Mouse (Mus musculus) hindbrain, embryonic 16.5 days (tissue): ENCODE measurements at regions not wholly inside any gene's neighbourhood (a gene's known extent, or its start where the extent isn't known, plus 50 kb on each side); places are given as distances from the start of the nearest gene placed in this dataset.
A peak's percentile ranks its signal among the peaks of the same experiment; 100 is the strongest.

ENCODE experiments used
- ATAC-seq: fragments of 200-750 bp; cut with Nextera tagmentation; 2 replicates; pipeline ENCODE4 v1.8.0; 2017; ENCODE audit warnings: moderate TSS enrichment, moderate library complexity
- H3K27ac ChIP-seq: fragments of 300-500 bp; sonication (generic); 2 replicates; pipeline ENCODE4 v1.5.1; 2014; ENCODE audit warnings: low read depth, mild to moderate bottlenecking, control low read depth, low read length, moderate library complexity
- H3K27me3 ChIP-seq: fragments of 300-500 bp; sonication (generic); replicated peaks from 2 replicates; pipeline ENCODE4 v1.6.1; 2014; ENCODE audit warnings: low read length; ENCODE audit not compliant: control insufficient read depth, insufficient read depth
- H3K36me3 ChIP-seq: fragments of 300-500 bp; sonication (generic); 2 replicates; pipeline ENCODE4 v1.6.1; 2014; ENCODE audit warnings: mild to moderate bottlenecking, low read length, moderate library complexity, mixed read lengths; ENCODE audit not compliant: control insufficient read depth, insufficient read depth
- H3K4me1 ChIP-seq: fragments of 300-500 bp; sonication (generic); 2 replicates; pipeline ENCODE4 v1.6.1; 2014; ENCODE audit warnings: low read depth, low read length; ENCODE audit not compliant: control insufficient read depth, insufficient read depth
- H3K4me2 ChIP-seq: fragments of 300-500 bp; sonication (generic); 2 replicates; pipeline ENCODE4 v1.6.1; 2014; ENCODE audit warnings: mild to moderate bottlenecking, low read length, control low read depth, moderate library complexity
- H3K4me3 ChIP-seq: fragments of 300-500 bp; sonication (generic); 2 replicates; pipeline ENCODE4 v1.5.1; 2014; ENCODE audit warnings: mild to moderate bottlenecking, low read length, control low read depth, moderate library complexity
- H3K9ac ChIP-seq: fragments of 300-500 bp; sonication (generic); 2 replicates; pipeline ENCODE4 v1.6.1; 2014; ENCODE audit warnings: low read depth, mild to moderate bottlenecking, control low read depth, low read length, moderate library complexity
- H3K9me3 ChIP-seq: fragments of 300-500 bp; sonication (generic); 2 replicates; pipeline ENCODE4 v1.6.1; 2014; ENCODE audit warnings: mild to moderate bottlenecking, low read length, moderate library complexity; ENCODE audit not compliant: control insufficient read depth
- whole genome bisulfite sequencing: fragments of 180-500 bp; shearing (Covaris S2); extraction: QIAGEN DNeasy Blood & Tissue Kit; methylation state at CpG from one replicate; pipeline ENCODE4 v1.1.7; 2014; 5-methylcytosine and 5-hydroxymethylcytosine counted together

DNA sequence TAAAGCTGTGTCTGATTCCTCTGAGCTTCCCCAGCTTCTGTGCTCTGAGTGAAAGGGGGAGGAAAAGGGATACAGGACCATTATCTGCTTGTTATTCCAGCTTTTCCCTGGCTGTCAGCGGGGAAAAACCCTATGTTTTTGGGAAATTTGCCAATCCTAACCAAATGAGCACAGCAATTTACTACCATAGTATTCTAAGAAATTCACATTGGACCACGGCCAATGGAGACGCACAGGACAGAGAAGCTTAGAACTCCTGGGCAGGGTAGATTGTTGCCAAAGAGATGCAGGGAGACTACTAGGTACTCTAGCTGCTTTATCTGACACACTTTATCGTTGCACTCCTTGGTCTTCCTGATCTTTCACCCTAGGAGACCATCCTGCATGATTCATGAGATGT, 303.2 kb downstream of the Olfm3 start:
- Histone ChIP-seq H3K4me2 (no peak overlapping the region), H3K9me3 (no peaks in the 10 kb centered on the region), H3K4me3 (no peak overlapping the region), H3K36me3 (no peaks in the 10 kb centered on the region), H3K9ac (no peak overlapping the region), H3K27ac (no peak overlapping the region), H3K27me3 (no peaks in the 10 kb centered on the region), H3K4me1 (no peaks in the 10 kb centered on the region)
- WGBS: 54% methylated on average over 4 of the region's 4 CpGs
- 0 out of 2 replicates have a peak, but pooled peaks have one; percentile 34 for ATAC-seq

DNA sequence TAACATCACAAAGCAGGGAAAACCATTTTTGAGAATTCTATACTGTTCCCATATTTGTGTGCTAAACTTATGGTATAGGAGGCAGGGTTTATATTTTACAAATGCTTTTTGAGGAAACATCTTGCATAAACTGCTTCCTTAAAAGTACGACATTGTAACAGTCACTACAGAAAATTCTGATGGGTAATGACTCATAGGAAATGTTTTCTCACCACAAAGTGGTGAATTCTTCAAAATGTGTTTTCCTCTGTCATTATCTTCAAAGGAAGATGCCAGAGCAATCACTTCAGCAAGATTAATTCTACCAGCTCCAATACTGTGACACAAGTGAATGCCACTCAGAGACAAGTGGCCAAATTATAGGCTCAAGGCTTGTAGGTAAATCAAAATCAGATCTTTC, 308.0 kb downstream of the Olfm3 start:
- no peaks in the 10 kb centered on the region for H3K27me3 ChIP-seq
- no peaks in the 10 kb centered on the region for H3K9me3 ChIP-seq
- H3K4me3 ChIP-seq: no peak overlapping the region
- no peak for ATAC-seq
- no peak overlapping the region for H3K9ac ChIP-seq
- WGBS: 86% methylated on average over 1 of the region's 1 CpGs
- no peaks in the 10 kb centered on the region for H3K4me1 ChIP-seq
- no peak overlapping the region for H3K4me2 ChIP-seq
- no peak overlapping the region for H3K27ac ChIP-seq
- H3K36me3 ChIP-seq: no peaks in the 10 kb centered on the region

DNA sequence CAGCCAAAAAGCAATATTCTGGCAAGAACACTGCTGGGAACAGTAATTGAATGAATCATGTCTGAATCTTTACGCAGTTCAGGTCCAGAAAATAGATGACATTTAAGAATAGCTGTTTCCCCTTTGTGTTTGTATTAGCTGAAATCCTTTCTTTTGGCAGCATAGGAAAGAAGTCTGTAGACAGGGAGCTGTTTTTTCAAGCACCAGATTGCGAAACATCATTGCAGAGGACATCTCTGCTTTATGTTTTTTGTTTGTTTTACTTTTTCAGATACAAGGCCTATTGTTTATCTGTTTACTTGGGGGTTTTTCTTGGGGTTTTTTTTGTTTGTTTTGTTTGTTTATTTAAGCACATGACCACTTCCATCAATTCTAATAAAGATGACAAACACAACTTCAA, 309.6 kb downstream of the Olfm3 start:
- no peaks in the 10 kb centered on the region for H3K9me3 ChIP-seq
- H3K9ac ChIP-seq: no peak overlapping the region
- H3K27ac ChIP-seq: no peak overlapping the region
- no peaks in the 10 kb centered on the region for H3K36me3 ChIP-seq
- ATAC-seq: no peak
- H3K4me1 ChIP-seq: no peaks in the 10 kb centered on the region
- H3K4me3 ChIP-seq: no peak overlapping the region
- no peaks in the 10 kb centered on the region for H3K27me3 ChIP-seq
- no peak overlapping the region for H3K4me2 ChIP-seq
- 45% methylated on average over 2 of the region's 2 CpGs for WGBS

DNA sequence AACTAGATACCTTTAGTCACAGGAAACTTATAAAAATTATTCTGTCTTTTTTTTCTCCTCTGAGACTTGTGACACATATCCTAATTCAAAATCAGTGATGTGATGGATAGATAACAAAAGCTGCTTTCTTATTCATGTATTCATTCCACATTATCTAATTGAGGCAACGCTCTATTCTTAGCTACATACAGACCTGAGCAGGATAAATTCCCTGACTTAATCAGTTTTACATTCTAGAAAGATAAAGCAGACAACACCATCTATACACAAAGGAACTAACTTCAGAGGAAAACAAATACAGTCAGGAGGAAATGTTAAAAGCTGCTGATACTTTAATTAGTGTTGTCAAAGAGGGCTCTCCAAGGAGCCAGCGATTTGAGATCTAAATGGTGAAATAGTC, 336.6 kb downstream of the Olfm3 start:
- no peak overlapping the region for H3K4me3 ChIP-seq
- no peaks in the 10 kb centered on the region for H3K4me1 ChIP-seq
- H3K9ac ChIP-seq: no peak overlapping the region
- H3K36me3 ChIP-seq: no peaks in the 10 kb centered on the region
- H3K27me3 ChIP-seq: no peaks in the 10 kb centered on the region
- ATAC-seq: no peak
- no peak overlapping the region for H3K27ac ChIP-seq
- H3K4me2 ChIP-seq: no peak overlapping the region
- WGBS: 45% methylated on average over 2 of the region's 2 CpGs
- H3K9me3 ChIP-seq: no peaks in the 10 kb centered on the region

DNA sequence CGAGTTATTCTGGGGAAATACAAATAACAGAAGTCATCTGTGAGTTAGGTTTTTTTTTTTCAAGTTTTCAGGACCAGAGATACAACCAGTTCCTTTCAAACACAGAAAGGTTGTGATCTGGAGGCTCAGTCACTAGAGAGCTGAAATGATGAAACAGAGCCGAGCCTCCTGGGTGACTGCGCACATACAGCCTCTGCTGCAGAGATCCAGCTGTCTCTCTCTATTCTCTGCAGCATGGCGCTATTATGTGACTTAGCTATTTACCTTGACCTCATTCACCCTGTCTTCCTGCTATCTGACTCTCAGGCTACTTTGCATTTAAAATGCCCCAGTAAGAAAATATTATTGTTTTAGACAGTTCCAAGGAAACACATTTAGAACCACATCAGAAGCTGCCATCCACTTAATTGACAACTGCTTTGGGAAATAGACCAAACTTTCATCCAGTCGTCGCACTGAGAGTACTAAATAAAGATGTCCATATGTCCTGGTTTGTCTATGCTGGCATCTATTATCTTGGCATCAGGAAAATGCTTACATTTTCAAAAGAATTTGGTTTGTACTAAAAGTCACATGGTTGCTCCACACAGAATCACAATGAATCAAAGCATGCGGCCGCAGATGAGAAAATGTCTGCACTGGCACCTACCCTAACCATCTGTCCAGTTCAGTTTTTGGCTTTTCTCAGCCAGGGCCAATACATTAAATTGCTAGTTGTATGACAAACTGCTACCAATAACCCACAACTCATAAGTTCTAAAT, 348.9 kb downstream of the Olfm3 start:
- Histone ChIP-seq H3K4me3 (no peak overlapping the region), H3K36me3 (no peaks in the 10 kb centered on the region), H3K9me3 (no peaks in the 10 kb centered on the region), H3K4me2 (no peak overlapping the region), H3K27ac (no peak overlapping the region), H3K9ac (no peak overlapping the region), H3K27me3 (no peaks in the 10 kb centered on the region), H3K4me1 (no peaks in the 10 kb centered on the region)
- ATAC-seq: no peak
- 56% methylated on average over 8 of the region's 8 CpGs for WGBS

DNA sequence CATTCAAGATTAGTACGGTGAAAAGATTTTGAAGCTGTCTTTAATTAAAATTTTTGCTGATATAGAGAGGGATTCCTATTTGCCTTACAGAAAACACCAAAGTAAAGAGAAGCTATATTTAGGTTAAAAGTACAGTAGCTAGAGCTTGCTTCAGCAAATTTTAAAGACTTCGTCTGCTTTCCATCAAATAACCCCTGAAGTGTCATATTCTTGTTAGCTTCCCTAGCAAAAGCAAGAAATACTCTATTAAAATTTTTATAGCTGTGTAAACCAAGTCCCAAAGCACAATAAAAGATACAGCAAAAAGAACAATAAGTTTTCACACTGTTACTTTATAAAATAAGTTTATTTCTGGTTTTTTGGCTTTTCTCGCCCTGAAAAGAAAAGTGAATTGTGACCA, 372.3 kb downstream of the Olfm3 start:
- no peak overlapping the region for H3K4me2 ChIP-seq
- H3K27ac ChIP-seq: no peak overlapping the region
- H3K9ac ChIP-seq: no peak overlapping the region
- H3K4me1 ChIP-seq: no peaks in the 10 kb centered on the region
- no peak for ATAC-seq
- no peaks in the 10 kb centered on the region for H3K36me3 ChIP-seq
- no peak overlapping the region for H3K4me3 ChIP-seq
- H3K9me3 ChIP-seq: no peaks in the 10 kb centered on the region
- WGBS: 82% methylated on average over 3 of the region's 3 CpGs
- no peaks in the 10 kb centered on the region for H3K27me3 ChIP-seq

DNA sequence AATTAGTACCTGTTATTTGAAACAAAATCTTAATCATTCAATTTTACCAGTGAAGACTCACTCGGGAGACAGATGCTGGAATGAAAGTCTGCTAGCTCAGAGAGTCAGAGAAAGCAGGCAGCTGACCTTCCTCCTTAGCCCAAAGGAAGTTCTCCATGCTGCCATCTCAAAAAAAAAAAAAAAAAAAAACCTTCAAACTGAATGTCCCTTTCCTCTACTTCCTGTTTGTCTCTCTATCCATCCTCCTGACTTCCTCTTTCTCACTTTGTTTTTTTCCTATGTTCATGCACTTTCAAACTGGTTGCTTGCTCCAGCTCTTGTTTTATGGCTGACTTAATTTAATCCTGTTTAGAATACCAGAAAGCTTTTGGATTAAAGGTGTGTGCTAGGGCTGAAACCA, 377.4 kb downstream of the Olfm3 start:
- 93% methylated on average over 1 of the region's 1 CpGs for whole genome bisulfite sequencing
- H3K4me2 ChIP-seq: no peak overlapping the region
- no peak for ATAC-seq
- H3K27ac ChIP-seq: no peak overlapping the region
- H3K27me3 ChIP-seq: no peaks in the 10 kb centered on the region
- H3K9ac ChIP-seq: no peak overlapping the region
- no peaks in the 10 kb centered on the region for H3K9me3 ChIP-seq
- H3K4me3 ChIP-seq: no peak overlapping the region
- no peaks in the 10 kb centered on the region for H3K36me3 ChIP-seq
- H3K4me1 ChIP-seq: no peaks in the 10 kb centered on the region

DNA sequence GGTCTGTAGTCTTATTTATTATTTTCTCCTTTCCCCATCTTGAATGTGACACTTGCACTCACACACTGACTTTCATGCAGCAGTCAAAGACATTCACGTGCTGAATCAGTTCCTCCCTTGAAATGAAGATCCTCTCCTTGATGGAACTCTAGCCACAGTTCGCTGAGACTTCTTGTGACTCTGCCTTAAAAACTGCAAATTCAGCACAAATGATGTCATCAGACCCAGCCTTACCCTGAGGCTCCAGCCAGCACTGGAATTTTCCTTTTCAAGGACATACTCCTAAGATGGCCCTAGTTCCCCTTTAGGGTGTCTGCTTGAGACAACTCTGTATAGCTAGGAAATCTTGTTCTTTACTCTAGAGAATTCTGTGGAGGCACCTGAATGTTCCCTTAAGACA, 380.6 kb downstream of the Olfm3 start:
- 84% methylated on average over 2 of the region's 2 CpGs for WGBS
- no peaks in the 10 kb centered on the region for H3K4me1 ChIP-seq
- H3K27ac ChIP-seq: no peak overlapping the region
- H3K9ac ChIP-seq: no peak overlapping the region
- no peaks in the 10 kb centered on the region for H3K36me3 ChIP-seq
- no peak overlapping the region for H3K4me3 ChIP-seq
- no peaks in the 10 kb centered on the region for H3K9me3 ChIP-seq
- H3K27me3 ChIP-seq: no peaks in the 10 kb centered on the region
- no peak overlapping the region for H3K4me2 ChIP-seq
- no peak for ATAC-seq
